Mouse (Mus musculus) gastrocnemius, postnatal 4 days (tissue): ENCODE data around the gene Slc9a3r1. TPM values are rescaled to one million over a fixed set of nuclear protein-coding genes. Genes with fewer than 3 reads are reported as not detected.

Experiments
- DNase-seq, 2 experiments: peaks; one replicate each; pipeline ENCODE4 v3.0.0; 2021 to 2022; ENCODE audit warnings: low spot score in 2 of 2, mixed read lengths in 2 of 2
- total RNA-seq, 2 experiments: library from RNA; stranded (reverse); gene quantifications; 2 replicates each; pipeline ENCODE4 v1.2.3; 2021

Gene Slc9a3r1
- total RNA-seq, 2 experiments from 2014 or later: 10.9 to 12.4 TPM

DNA sequence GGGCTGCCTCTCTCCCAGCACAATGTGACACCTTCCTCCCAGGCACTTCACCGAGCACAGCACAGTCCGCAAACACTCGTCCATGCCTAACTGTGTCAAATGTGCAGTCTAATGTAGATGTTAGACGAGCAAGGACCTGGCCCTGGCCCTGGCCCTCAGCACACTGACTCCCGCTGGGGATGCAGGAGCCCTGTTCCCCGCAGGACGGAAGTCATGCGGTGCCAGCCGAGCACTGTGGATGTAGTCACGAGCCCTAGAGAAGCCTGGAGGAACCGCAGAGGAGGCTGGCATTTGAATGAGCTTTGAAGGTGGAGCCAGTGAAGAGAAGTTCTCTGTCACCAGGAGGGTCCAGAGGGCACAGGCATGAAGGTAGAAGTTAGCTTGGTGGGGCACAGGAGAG, 60.3 kb downstream of the Slc9a3r1 start:
- DNase-seq: no peak

GRCm38 (mm10) chr11:115223877-115224276, 60.7 kb downstream of the Slc9a3r1 start:
- no peak for DNase-seq

GRCm38 (mm10) chr11:115224889-115225288, 61.7 kb downstream of the Slc9a3r1 start:
- DNase-seq: peak in 1 of 2 experiments; percentile 59

GRCm38 (mm10) chr11:115225301-115225700, 62.2 kb downstream of the Slc9a3r1 start:
- no peak for DNase-seq

GRCm38 (mm10) chr11:115226811-115227491, 63.8 kb downstream of the Slc9a3r1 start:
- no peak for DNase-seq

GRCm38 (mm10) chr11:115227640-115228039, 64.5 kb downstream of the Slc9a3r1 start:
- DNase-seq: no peak

- DNase-seq: no peak
Observed at GRCm38 (mm10) chr11:115228430-115228829, 65.3 kb downstream of the Slc9a3r1 start.

DNA sequence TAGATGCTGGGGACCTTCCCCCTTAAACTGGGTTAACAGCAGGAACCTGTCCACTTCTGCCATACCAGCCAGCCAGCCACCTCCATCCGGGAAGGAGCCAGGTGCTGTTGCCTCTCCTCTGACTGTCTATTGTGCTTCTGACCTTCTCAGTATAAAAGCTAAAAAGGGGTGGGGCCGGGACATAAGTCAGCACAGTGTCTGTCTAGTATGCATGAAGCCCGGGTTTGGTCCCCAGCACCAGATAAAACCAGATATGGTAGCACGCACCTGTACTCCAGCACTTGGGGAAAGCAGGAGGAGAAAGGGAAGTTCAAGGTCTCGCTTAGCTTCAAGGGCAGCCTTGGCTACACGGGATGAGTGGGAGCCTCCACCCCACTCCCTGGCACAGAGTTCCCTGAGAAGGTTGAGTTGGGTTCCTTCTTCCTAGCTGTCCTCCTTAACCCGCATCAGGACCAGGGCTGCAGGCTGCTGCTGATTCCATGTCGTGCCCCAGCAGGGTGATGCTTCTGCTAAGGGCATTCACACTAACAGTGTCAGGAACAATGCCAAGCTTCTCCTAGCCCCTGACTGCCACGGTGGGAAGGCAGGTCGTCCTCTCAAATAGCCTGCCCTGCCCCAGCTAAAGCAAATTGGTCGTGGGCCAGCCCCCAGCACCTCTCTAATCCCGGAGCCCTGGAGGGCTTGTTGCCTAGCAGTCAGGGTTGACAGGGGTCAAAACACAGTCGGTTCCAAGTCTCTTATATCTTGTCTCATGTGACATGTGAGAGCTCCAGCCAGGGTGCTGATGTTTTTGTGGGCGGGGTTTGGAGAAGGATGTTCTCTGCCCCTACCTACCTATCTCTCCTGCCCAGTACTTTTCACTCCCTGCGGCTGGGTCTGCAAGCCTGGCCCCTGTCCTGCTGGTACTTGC, 66.1 kb downstream of the Slc9a3r1 start:
- DNase-seq: no peak

Other genes with a start within 250 kb of the Slc9a3r1 start
- gene Cd300lb, start 229.0 kb upstream of the Slc9a3r1 start, total RNA-seq: 1 to 10 TPM in 1 of 2 experiments, under 1 TPM in 1; 0.49 to 1.1 TPM
- gene Cd300c, start 194.2 kb upstream of the Slc9a3r1 start, total RNA-seq: not detected
- gene Cd300ld, start 173.4 kb upstream of the Slc9a3r1 start, total RNA-seq: under 1 TPM; 0.36 to 0.47 TPM
- 1 to 10 TPM; 1.6 to 2.2 TPM for gene Cd300c2, start 161.5 kb upstream of the Slc9a3r1 start, total RNA-seq
- gene Cd300ld2, start 147.1 kb upstream of the Slc9a3r1 start, total RNA-seq: not detected
- gene Cd300ld4, start 136.3 kb upstream of the Slc9a3r1 start, total RNA-seq: 1 to 10 TPM in 1 of 2 experiments, not detected in 1; 1.4 TPM
- 1 to 10 TPM; 2.5 to 3.2 TPM for gene Cd300ld5, start 125.6 kb upstream of the Slc9a3r1 start, total RNA-seq
- gene Cd300ld3, start 114.9 kb upstream of the Slc9a3r1 start, total RNA-seq: 1 to 10 TPM; 3.9 to 4.7 TPM
- under 1 TPM in 1 of 2 experiments, not detected in 1; 0.29 TPM for gene Cd300e, start 101.2 kb upstream of the Slc9a3r1 start, total RNA-seq
- 1 to 10 TPM; 1.0 to 1.3 TPM for gene Rab37, start 71.9 kb upstream of the Slc9a3r1 start, total RNA-seq
- gene Cd300lf, start 29.3 kb upstream of the Slc9a3r1 start, total RNA-seq: under 1 TPM; 0.49 TPM
- 1 to 10 TPM; 8.5 to 9.8 TPM for gene Tmem104, start 24.1 kb downstream of the Slc9a3r1 start, total RNA-seq
- gene Nat9, start 24.5 kb downstream of the Slc9a3r1 start, total RNA-seq: 10 to 100 TPM; 16.4 to 17.9 TPM
- not detected for gene Grin2c, start 103.9 kb downstream of the Slc9a3r1 start, total RNA-seq
- 1 to 10 TPM; 6.7 to 7.7 TPM for gene Fdxr, start 113.7 kb downstream of the Slc9a3r1 start, total RNA-seq
- under 1 TPM; 0.34 to 0.37 TPM for gene Fads6, start 134.3 kb downstream of the Slc9a3r1 start, total RNA-seq
- not detected for gene Otop2, start 143.8 kb downstream of the Slc9a3r1 start, total RNA-seq
- gene Ush1g, start 158.7 kb downstream of the Slc9a3r1 start, total RNA-seq: not detected
- gene Otop3, start 171.4 kb downstream of the Slc9a3r1 start, total RNA-seq: not detected
- gene Hid1, start 204.4 kb downstream of the Slc9a3r1 start, total RNA-seq: 1 to 10 TPM; 7.2 to 9.0 TPM
- gene Cdr2l, start 218.6 kb downstream of the Slc9a3r1 start, total RNA-seq: 10 to 100 TPM; 19.4 to 22.2 TPM
- gene Mrpl58, start 240.4 kb downstream of the Slc9a3r1 start, total RNA-seq: 10 to 100 TPM; 89.6 to 94.0 TPM